Mouse (Mus musculus) kidney, postnatal 4 days (tissue): Measurements from ENCODE around the gene Wnt8b.

Experiments used
- DNase-seq, 2 experiments: peaks; one replicate each; pipeline ENCODE4 v3.0.0; 2021; ENCODE audit warnings: mixed read lengths in 2 of 2

Gene Wnt8b

DNA sequence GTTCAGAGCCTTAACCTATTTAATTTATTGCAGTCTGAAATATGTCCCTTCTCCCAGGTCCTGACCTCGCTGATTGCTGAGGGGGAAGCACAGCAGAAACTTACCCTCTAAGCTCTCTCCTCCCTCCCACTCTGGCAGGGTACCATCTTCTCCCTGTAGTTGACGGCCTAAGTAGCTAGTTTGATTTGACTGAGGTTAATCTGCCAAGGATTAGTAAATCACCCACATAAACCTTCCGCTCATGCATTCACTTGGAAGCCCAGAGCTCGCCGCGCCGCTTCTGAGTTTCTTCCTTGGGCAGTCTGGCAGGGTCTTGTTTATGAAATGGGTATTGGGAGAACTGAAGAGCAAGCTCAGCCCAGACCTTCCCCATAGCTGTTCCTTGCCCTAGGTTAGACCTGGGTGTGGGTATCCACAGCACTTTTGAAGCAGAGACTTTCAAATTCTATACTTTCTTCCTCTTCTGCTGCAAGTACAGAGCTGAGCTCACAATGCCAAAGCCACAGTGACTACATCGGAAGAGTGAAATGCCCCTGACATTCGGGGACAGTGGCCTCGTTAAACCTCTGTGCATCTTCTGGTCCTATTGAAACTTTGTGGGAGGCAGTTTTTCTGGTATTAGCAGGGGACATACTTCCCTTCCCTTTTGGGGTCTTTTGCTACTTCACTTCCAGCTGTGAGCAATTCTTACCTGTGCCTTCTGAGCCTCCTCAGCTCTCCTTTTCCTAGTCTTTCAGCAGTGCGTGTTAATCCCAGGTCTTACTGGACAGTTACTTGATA is 20.0 kb downstream of the Wnt8b start:
- peak; percentile 50 to 63 for DNase-seq

DNA sequence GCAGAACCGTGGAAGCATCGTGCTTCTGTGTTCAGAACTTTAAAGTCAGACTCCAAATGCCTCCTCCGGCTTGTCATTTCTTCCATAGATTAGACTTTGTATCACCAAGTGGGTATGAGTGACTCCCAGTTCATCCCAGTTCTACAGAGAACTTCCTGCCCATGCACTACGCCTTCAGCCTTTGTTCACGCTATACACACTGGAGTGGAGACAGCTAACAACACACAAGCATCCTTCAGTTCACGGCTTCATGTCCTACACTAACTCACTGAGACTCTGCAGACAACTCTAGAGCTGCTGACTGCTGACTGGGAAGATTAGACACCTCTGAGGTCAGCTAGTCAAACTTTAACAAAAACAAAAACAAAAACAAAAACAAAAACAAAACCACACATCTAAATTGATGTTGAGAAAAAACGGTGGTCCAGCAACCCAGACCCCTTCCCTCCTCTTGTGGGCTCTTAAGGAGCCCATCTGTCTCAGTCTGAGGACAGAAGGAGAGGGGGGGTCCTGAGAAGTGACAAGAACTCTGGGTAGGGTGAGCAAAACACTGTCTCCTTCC is 20.7 kb downstream of the Wnt8b start:
- DNase-seq, result peak in 1 of 2 experiments; percentile 15

DNA sequence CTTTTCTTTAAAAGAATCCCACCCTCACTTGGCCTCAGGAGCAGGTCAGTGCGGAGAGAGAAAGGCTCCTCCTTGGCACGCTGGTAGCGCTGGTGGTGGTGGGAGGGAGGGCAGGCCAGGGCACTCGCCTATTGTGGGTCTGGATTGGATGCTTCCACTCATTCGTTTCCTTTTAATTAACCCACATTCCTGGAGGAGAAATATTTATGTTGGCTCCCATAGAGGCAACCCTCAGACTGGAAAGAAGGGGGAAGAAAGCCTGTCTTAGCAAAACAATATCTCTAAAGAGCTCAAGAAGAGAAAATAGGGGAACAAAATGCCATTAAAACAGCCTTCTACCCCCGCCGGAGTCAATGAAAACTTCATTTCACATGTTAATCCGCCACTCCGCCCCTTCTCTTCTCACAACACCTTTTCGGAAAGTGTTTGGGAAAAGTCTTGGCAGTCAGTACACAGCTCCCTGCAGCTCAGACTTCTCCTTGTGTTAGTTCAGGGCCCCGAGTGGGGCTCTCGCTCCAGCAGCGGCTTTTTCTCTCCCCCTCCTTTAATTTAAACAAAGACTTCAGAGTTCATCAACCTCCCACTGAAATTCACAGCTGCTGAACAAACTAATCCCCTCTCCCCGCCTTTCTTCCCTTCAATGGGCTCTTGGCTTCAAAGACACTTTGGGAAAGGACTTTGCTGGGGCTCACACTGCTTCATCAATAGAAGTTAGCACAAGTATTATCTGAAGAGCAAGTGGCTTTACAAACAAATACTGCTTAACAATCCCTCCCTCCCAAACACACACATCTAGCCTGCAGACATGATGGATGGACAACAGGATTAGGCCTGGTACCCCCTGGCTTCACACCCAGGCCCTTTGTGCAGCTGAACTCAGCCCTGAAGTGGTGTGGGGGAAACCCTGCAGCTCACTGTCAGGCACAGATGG is 21.5 kb downstream of the Wnt8b start:
- DNase-seq, result peak; percentile 53 to 72

DNA sequence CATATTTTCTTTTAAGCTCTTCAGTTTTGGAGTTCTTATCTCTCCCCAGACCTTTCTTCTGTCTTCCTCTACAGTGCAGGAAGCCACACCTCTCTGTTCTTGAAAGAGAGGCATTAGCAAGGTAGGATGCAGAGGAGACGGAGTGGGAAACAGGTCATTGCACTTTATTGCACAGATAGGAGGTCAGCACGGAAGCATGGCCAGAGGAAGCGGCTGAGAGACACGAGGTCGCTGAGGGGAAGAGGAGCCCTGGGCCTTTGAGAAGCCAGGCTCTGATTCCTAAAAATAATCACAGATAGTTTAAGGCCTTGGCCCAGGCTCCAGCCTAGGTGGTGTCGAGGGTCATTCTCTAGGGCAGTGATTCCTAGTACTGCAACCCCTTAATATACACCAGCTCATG is 22.5 kb downstream of the Wnt8b start:
- DNase-seq, result no peak

DNA sequence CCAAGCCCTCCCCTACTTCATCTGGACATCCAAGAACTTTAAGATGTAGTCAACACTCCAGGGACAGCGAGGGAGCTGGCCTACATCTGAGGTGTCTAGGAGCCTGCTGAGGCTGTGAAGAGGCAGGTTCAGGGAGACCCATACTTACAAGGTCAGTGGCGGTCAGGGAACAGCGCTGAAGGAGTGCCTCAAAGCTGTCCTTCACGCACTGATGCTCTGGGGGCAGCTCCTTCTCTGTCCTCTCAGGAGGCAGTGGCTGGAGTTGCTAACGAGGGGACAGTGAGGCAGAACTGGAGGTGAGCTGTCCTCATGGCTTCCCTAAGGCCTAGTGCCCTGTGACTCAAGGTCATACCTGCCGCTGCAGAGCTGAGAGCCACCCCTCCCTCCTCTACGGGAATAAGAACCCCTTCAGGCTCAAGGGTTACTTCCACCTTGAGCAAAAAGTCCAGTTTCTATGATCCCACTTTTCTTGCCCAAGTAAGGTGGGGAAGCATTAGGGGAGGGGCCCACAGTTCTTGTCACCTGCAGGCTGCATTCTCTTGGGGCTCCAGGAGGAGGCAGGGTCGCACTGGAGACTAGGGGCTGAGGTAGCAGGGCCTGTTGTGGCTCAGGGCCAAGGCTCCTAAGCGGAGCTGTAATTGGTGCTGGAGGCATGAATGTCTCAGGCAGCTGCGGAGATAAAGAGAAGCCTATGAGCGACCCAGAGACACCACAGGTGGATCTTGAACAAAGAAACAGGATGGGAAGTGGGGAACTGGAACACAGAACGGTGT is 24.9 kb downstream of the Wnt8b start:
- DNase-seq, result peak; percentile 61 to 75

- peak; percentile 81 to 85 for DNase-seq
Measured at GRCm38 (mm10) chr19:44519152-44519551, 25.9 kb downstream of the Wnt8b start.

GRCm38 (mm10) chr19:44525551-44526205 is 32.4 kb downstream of the Wnt8b start:
- DNase-seq, result no peak

- DNase-seq, result no peak
Measured at GRCm38 (mm10) chr19:44530018-44530417, 36.7 kb downstream of the Wnt8b start.

- peak; percentile 30 to 52 for DNase-seq
Measured at GRCm38 (mm10) chr19:44535376-44535775, 42.1 kb downstream of the Wnt8b start.

- DNase-seq, result no peak
Measured at GRCm38 (mm10) chr19:44537416-44537815, 44.1 kb downstream of the Wnt8b start.

- DNase-seq, result no peak
Measured at GRCm38 (mm10) chr19:44542694-44543178, 49.5 kb downstream of the Wnt8b start.

DNA sequence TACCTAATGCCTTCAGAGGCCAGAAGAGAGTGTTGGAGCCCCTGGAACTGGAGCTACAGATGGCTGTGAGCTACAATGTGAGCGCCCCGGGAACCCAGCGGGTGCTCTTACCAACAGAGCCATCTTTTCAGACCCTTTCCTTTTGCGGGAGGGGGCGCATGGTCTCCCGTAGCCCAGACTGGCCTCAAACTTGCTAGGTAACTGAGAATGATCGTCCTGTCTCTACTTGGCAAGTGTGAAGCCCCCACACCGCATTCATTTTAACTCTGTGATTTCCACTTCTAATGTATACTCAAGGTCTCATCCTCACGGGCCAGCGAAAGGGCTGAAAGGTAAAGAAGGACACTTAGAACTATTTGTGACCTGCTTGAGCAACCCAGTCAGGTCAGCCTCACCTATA is 51.1 kb downstream of the Wnt8b start:
- DNase-seq, result no peak

DNA sequence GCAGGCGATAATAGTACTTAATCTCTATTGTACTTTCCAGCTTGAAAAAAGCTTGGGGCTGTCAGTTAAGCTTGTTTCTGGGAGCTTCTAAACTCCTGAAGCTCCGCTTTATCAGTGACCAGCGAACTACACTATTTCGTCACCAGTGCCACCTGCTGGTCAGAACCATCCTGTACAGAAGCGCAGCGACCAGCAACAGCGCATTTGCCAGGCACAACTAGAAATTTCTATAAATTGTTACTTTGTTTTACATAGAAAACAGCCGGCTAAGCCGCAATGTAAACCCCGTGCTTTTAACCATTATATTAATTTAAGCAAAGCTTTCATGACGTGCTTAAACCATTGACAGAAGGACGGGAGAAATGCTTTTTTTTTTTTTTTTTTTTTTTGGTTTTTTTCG is 51.5 kb downstream of the Wnt8b start:
- peak; percentile 89 to 90 for DNase-seq

DNA sequence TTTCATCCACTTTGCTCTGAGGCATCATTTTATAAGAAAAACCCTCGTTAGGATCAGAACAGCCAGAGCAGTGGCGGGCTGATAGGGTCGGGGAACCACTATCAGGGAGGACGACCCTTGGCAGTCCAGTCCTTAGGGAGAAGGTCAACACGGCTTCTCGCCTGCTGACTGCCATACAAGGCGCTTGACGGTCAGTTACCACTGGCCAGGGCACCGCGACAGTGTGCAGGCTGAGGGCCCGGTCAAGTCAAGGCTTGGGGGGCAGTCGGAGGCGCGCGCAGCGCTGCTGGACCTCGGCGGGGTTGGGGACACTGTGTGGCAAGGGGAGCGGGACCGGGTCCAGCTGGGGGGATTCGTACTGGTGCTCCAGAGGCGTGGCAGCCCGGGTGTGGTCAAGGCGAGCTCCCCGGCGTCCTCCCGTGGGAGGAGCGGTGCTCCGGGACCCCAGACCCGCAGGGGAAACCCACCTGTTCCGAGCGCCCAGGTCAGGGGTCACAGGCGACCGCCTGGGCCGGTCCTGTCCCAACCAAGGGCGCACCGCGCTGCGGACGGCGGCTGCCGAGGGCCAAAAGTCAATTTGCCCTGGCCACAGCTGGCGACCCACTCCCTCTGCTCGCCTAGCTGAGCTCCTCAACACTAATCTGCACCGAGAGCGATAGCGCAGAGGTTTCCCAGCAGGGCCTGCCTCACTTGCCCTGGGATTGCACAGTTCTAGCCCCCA is 52.2 kb downstream of the Wnt8b start, which contains the start of gene Sec31b:
Sec31b (minus strand) TSS at position 544 of the 721 bp plus-strand sequence.
- peak; percentile 77 to 83 for DNase-seq

- no peak for DNase-seq
Measured at GRCm38 (mm10) chr19:44552731-44553130, 59.5 kb downstream of the Wnt8b start, which contains the start of gene Gm20538. TSS of gene Gm20538 (minus strand) at chr19:44552831.

DNA sequence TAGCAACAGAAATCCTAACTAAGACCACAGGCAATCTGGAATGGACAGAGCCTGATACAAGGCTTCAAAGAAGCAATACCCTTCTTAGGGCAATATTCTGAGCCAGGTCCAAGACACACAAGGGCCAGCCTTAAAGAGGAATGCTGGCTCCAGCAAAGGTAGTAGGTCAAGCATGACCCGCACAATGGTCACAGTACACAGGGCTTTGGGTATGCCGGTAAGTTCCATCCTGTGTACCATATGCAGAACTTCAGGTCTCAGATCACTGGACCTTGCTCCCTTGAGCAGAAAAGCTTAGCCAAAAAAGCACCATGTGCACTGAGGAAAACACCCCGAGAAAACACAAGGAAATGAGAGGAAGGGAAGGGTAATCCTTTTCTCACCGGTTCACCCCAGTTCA is 60.0 kb downstream of the Wnt8b start:
- DNase-seq, result no peak

DNA sequence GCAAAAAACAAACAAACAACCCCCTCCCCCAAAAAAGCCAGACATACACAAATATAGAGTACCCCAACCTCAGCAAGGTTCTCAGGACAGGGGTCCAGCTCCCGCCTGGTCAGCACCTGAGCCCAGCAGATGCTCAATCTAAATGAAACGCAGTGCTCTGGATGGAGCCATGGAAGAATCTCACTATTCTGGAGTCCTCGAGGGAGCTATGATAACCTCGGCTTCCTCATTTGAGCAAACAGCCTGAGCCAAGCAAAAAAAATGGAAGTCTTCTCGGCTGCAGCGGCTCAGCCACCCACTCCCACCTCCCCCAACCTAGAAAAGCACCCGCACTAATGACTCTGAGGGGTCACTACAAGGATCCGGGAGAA is 61.2 kb downstream of the Wnt8b start:
- DNase-seq, result no peak

- peak; percentile 98 for DNase-seq
Measured at GRCm38 (mm10) chr19:44554861-44555590, 61.8 kb downstream of the Wnt8b start, which contains the start of gene Ndufb8. TSS of gene Ndufb8 (minus strand) at chr19:44555440.

DNA sequence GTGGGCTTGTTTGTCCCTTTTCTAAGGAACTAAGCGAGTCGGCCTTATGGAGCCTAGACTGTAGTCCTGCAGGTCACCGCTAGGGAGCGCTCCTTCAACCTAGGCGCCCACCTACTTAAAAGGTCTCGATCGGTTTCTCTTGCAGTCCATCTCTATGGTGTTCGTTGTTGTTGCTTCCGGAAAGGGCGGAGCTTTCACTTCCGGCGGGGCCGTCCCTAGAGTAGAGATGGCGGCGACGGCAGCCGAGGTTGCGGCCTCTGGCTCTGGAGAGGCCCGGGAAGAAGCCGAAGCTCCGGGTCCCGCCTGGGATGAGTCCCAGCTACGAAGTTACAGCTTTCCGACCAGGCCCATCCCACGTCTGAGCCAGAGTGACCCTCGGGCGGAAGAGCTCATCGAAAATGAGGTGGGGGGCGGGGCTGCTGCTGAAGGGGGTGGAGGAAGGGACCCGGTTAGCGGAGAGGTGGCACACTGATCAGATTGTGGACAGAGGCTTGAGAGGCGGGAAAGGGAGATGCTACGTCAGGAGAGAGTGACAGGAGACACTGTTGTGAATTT is 69.5 kb downstream of the Wnt8b start, which contains the start of gene Hif1an:
Hif1an (plus strand) TSS at position 199 of the 555 bp plus-strand sequence.
- DNase-seq, result peak; percentile 96 to 97
